Comparison of ENCODE assay signal across 9 mouse cellular contexts in the genomic region with DNA sequence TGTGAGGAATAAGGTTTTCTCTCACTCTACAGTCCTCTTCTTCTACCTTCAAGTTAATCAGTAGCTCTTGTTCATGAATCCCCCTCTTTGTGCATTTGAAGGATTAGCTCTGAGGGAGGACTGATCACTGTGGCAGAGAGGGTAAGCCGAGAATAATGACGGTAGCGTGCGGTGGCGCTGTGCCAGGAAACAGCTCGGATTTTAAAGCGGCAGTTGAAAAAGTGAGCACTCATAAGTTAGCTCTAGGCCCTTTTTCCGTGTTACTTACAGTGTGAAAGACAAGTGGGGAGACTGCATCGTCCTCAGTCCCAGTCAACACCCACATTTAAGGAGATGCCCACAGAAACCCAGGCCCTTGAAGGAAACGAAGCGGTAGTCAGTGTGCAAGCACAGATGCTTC. TPM values are rescaled to one million over a fixed set of nuclear protein-coding genes. Genes with fewer than 3 reads are reported as not detected.
DNase-seq lines count a peak whose midpoint lies in the region; ATAC-seq and TF ChIP-seq lines count a peak whose summit lies in the region.
"Had no signal": no experiment of that assay in that cellular context is flagged by ENCODE, and none has a peak within 500 bp of the region (broad histone marks: within the 10 kb centered on the region; RNA-seq: fewer than 3 reads in every experiment).

No protein-coding gene starts in this region.

- H3K4me1 ChIP-seq in hindbrain, embryonic 14.5 days (replicated peaks; ENCODE audit: control insufficient read depth, insufficient read depth, low read length) = no peaks in the 10 kb centered on the region; the same call in 1 of the 2 replicates
- H3K4me1 ChIP-seq in hindbrain, embryonic 11.5 days (replicated peaks; ENCODE audit: control insufficient read depth, insufficient read depth, low read length) = no peaks in the 10 kb centered on the region
- H3K4me1 ChIP-seq in embryonic facial prominence, embryonic 13.5 days = peaks cover 8% of the 10 kb centered on the region; the same call in 1 of the 2 replicates
- H3K4me1 ChIP-seq in neural tube, embryonic 15.5 days = no peaks in the 10 kb centered on the region

- H3K79me2 ChIP-seq in myocyte (ENCODE audit: control insufficient read depth, insufficient read depth) = no peaks in the 10 kb centered on the region

- DNase-seq in hindbrain, embryonic 14.5 days (ENCODE audit: low spot score) = peak; percentile 74
- no peak for DNase-seq in hindbrain, embryonic 11.5 days (ENCODE audit: low spot score)
- DNase-seq in adrenal gland, postnatal 14 days = peak; percentile 54
- peak; percentile 51 for DNase-seq in kidney, postnatal 14 days

- no peak overlapping the region for H3ac ChIP-seq in myocyte (ENCODE audit: control insufficient read depth, insufficient read length)

- no peak overlapping the region for H3K4me3 ChIP-seq in hindbrain, embryonic 14.5 days (replicated peaks; ENCODE audit: low read length)
- no peak overlapping the region for H3K4me3 ChIP-seq in hindbrain, embryonic 11.5 days (ENCODE audit: low read depth, low read length)
- H3K4me3 ChIP-seq in embryonic facial prominence, embryonic 13.5 days = no peak overlapping the region
- H3K4me3 ChIP-seq in myocyte = no peak overlapping the region
- no peak overlapping the region for H3K4me3 ChIP-seq in neural tube, embryonic 15.5 days (replicated peaks)

- no peaks in the 10 kb centered on the region for H3K36me3 ChIP-seq in hindbrain, embryonic 14.5 days (replicated peaks; ENCODE audit: control insufficient read depth, insufficient read depth)
- no peaks in the 10 kb centered on the region for H3K36me3 ChIP-seq in hindbrain, embryonic 11.5 days (ENCODE audit: control insufficient read depth, insufficient read depth, low read length)
- no peaks in the 10 kb centered on the region for H3K36me3 ChIP-seq in embryonic facial prominence, embryonic 13.5 days
- H3K36me3 ChIP-seq in myocyte (ENCODE audit: control insufficient read depth, insufficient read depth) = no peaks in the 10 kb centered on the region
- no peaks in the 10 kb centered on the region for H3K36me3 ChIP-seq in neural tube, embryonic 15.5 days
- H3K36me3 ChIP-seq: G1E had no signal

- ATAC-seq in hindbrain, embryonic 14.5 days (ENCODE audit: low FRiP score) = no peak
- no peak for ATAC-seq in hindbrain, embryonic 11.5 days (ENCODE audit: low FRiP score)
- 0 out of 2 replicates have a peak, but pooled peaks have one; percentile 48 for ATAC-seq in embryonic facial prominence, embryonic 13.5 days (ENCODE audit: insufficient number of reproducible peaks, insufficient read depth, low FRiP score, low TSS enrichment, low read depth)
- no peak for ATAC-seq in neural tube, embryonic 15.5 days (ENCODE audit: low FRiP score)
- no peak for ATAC-seq in megakaryocyte, adult 5-6 weeks (ENCODE audit: poor library complexity, severe bottlenecking)

- no peak overlapping the region for H3K4me2 ChIP-seq in hindbrain, embryonic 14.5 days (replicated peaks)
- no peak overlapping the region for H3K4me2 ChIP-seq in hindbrain, embryonic 11.5 days (replicated peaks; ENCODE audit: low read depth, low read length)
- H3K4me2 ChIP-seq in embryonic facial prominence, embryonic 13.5 days = peak overlapping the region; percentile 19
- peak overlapping the region; percentile 32 for H3K4me2 ChIP-seq in myocyte (ENCODE audit: low read depth)
- no peak overlapping the region for H3K4me2 ChIP-seq in neural tube, embryonic 15.5 days

- H3K9ac ChIP-seq in hindbrain, embryonic 14.5 days = no peak overlapping the region
- no peak overlapping the region for H3K9ac ChIP-seq in hindbrain, embryonic 11.5 days (ENCODE audit: low read depth, low read length)
- H3K9ac ChIP-seq in embryonic facial prominence, embryonic 13.5 days = no peak overlapping the region
- no peak overlapping the region for H3K9ac ChIP-seq in neural tube, embryonic 15.5 days (replicated peaks)

- H3K9me3 ChIP-seq in hindbrain, embryonic 14.5 days (ENCODE audit: control insufficient read depth, low read length) = no peaks in the 10 kb centered on the region
- H3K9me3 ChIP-seq in hindbrain, embryonic 11.5 days (ENCODE audit: control insufficient read depth, low read length) = no peaks in the 10 kb centered on the region
- H3K9me3 ChIP-seq in embryonic facial prominence, embryonic 13.5 days = no peaks in the 10 kb centered on the region
- H3K9me3 ChIP-seq in neural tube, embryonic 15.5 days (replicated peaks) = no peaks in the 10 kb centered on the region
- H3K9me3 ChIP-seq: G1E had no signal

- no peak overlapping the region for H3K27ac ChIP-seq in hindbrain, embryonic 14.5 days
- H3K27ac ChIP-seq in hindbrain, embryonic 11.5 days (ENCODE audit: low read depth, low read length) = no peak overlapping the region
- H3K27ac ChIP-seq in embryonic facial prominence, embryonic 13.5 days = no peak overlapping the region
- H3K27ac ChIP-seq in neural tube, embryonic 15.5 days (replicated peaks) = no peak overlapping the region

- TF ChIP-seq POLR2A in myocyte (IDR thresholded peaks at IDR 0.05; ENCODE audit: insufficient read length, low read depth) = no peak

- no peaks in the 10 kb centered on the region for H3K27me3 ChIP-seq in hindbrain, embryonic 14.5 days (ENCODE audit: control insufficient read depth, insufficient read depth, low read length)
- H3K27me3 ChIP-seq in hindbrain, embryonic 11.5 days (ENCODE audit: control insufficient read depth, insufficient read depth, low read length) = no peaks in the 10 kb centered on the region
- no peaks in the 10 kb centered on the region for H3K27me3 ChIP-seq in embryonic facial prominence, embryonic 13.5 days
- H3K27me3 ChIP-seq in myocyte (ENCODE audit: control insufficient read depth, insufficient read depth, insufficient read length) = no peaks in the 10 kb centered on the region
- no peaks in the 10 kb centered on the region for H3K27me3 ChIP-seq in neural tube, embryonic 15.5 days (replicated peaks)

- WGBS in hindbrain, embryonic 14.5 days = 36% methylated on average over 11 of the region's 11 CpGs
- WGBS in hindbrain, embryonic 11.5 days = 59% methylated on average over 11 of the region's 11 CpGs
- WGBS in embryonic facial prominence, embryonic 13.5 days = 41% methylated on average over 11 of the region's 11 CpGs
- 42% methylated on average over 11 of the region's 11 CpGs for whole genome bisulfite sequencing in neural tube, embryonic 15.5 days

TF ChIP-seq in myocyte, 11 proteins besides CTCF, POLR2A, EP300 and RAD21:
- TF ChIP-seq MYOD1 (IDR thresholded peaks at IDR 0.05; ENCODE audit: control insufficient read depth in 1 of 3, insufficient read length in 2 of 3, low read depth in 2 of 3) (no peak), E2F4 (IDR thresholded peaks at IDR 0.05; ENCODE audit: insufficient read depth) (no peak), SRF (IDR thresholded peaks at IDR 0.05; ENCODE audit: control insufficient read depth, insufficient read length, low read depth) (no peak), TCF12 (IDR thresholded peaks at IDR 0.05; ENCODE audit: insufficient read depth, poor library complexity, severe bottlenecking) (no peak), CEBPB (IDR thresholded peaks at IDR 0.05; ENCODE audit: insufficient read depth, poor library complexity, severe bottlenecking) (no peak), MAX (IDR thresholded peaks at IDR 0.05; ENCODE audit: low read depth) (no peak), USF1 (IDR thresholded peaks at IDR 0.05; ENCODE audit: low read depth) (no peak), TCF3 (IDR thresholded peaks at IDR 0.05; ENCODE audit: insufficient read length, low read depth) (no peak), REST (IDR thresholded peaks at IDR 0.05; ENCODE audit: insufficient read depth, insufficient read length) (no peak), POLR2AphosphoS2 (IDR thresholded peaks at IDR 0.05; ENCODE audit: insufficient read length, low read depth) (no peak), MYOG (IDR thresholded peaks at IDR 0.05; ENCODE audit: control insufficient read depth in 1 of 3, insufficient read depth in 1 of 3, insufficient read length in 2 of 3, low read depth in 2 of 3) (no peak)

RNA-seq across cellular contexts. Expression of gene Stag1, which starts 19.3 kb away (rescaled TPM):
- polyA plus RNA-seq in hindbrain, embryonic 14.5 days (2014; fragmentation: Nextera tagmentation; extraction: Ambion mirVana) = 30.9 and 39.5 TPM in 2 replicates
- polyA plus RNA-seq in hindbrain, embryonic 11.5 days (2014; fragmentation: Nextera tagmentation; extraction: Ambion mirVana) = 51.0 and 57.4 TPM in 2 replicates
- total RNA-seq in adrenal gland, postnatal 14 days (2021) = 42.5 and 43.1 TPM in 2 replicates
- polyA plus RNA-seq in embryonic facial prominence, embryonic 13.5 days (2015; fragmentation: Nextera tagmentation; extraction: Ambion mirVana) = 60.1 and 62.7 TPM in 2 replicates
- polyA plus RNA-seq in myocyte (2012; fragmentation: generic; extraction: Trizol) = 5.9 TPM
- 26.4 and 28.1 TPM in 2 replicates for polyA plus RNA-seq in neural tube, embryonic 15.5 days (2015; fragmentation: Nextera tagmentation; extraction: Ambion mirVana)
- total RNA-seq in megakaryocyte, adult 5-6 weeks (2015) = 71.4 and 76.5 TPM in 2 replicates
- 93.7 and 102 TPM in 2 replicates for total RNA-seq in megakaryocyte, adult 5-6 weeks (2017)

RNA-seq across cellular contexts. Expression of gene Slc35g2, which starts 46.1 kb away (rescaled TPM):
- polyA plus RNA-seq in hindbrain, embryonic 14.5 days (2014; fragmentation: Nextera tagmentation; extraction: Ambion mirVana) = 24.2 and 26.2 TPM in 2 replicates
- 5.9 and 9.2 TPM in 2 replicates for polyA plus RNA-seq in hindbrain, embryonic 11.5 days (2014; fragmentation: Nextera tagmentation; extraction: Ambion mirVana)
- 8.3 and 8.4 TPM in 2 replicates for total RNA-seq in adrenal gland, postnatal 14 days (2021)
- 5.3 and 5.5 TPM in 2 replicates for polyA plus RNA-seq in embryonic facial prominence, embryonic 13.5 days (2015; fragmentation: Nextera tagmentation; extraction: Ambion mirVana)
- 0.10 TPM for polyA plus RNA-seq in myocyte (2012; fragmentation: generic; extraction: Trizol)
- polyA plus RNA-seq in neural tube, embryonic 15.5 days (2015; fragmentation: Nextera tagmentation; extraction: Ambion mirVana) = 23.8 and 27.3 TPM in 2 replicates
- not detected in 2 replicates for total RNA-seq in megakaryocyte, adult 5-6 weeks (2015)
- not detected in 2 replicates for total RNA-seq in megakaryocyte, adult 5-6 weeks (2017)
- polyA plus RNA-seq: G1E had no signal

Comparison
In these comparisons a context has a peak if more than half of its experiments do, and no peak if none do; other contexts are left out.
1. H3K4me2 ChIP-seq: peak in embryonic facial prominence, embryonic 13.5 days (single experiment) and myocyte (single experiment); none in hindbrain, embryonic 14.5 days (single experiment), hindbrain, embryonic 11.5 days (single experiment) and neural tube, embryonic 15.5 days (single experiment).